Mouse (Mus musculus): ENCODE results near the gene Dab2ip. TPM values are rescaled to one million over a fixed set of nuclear protein-coding genes. Genes with fewer than 3 reads are reported as not detected.

Dab2ip gene
- polyA plus RNA-seq, 1 experiment from 2014 or later, result 41.3 TPM

DNA sequence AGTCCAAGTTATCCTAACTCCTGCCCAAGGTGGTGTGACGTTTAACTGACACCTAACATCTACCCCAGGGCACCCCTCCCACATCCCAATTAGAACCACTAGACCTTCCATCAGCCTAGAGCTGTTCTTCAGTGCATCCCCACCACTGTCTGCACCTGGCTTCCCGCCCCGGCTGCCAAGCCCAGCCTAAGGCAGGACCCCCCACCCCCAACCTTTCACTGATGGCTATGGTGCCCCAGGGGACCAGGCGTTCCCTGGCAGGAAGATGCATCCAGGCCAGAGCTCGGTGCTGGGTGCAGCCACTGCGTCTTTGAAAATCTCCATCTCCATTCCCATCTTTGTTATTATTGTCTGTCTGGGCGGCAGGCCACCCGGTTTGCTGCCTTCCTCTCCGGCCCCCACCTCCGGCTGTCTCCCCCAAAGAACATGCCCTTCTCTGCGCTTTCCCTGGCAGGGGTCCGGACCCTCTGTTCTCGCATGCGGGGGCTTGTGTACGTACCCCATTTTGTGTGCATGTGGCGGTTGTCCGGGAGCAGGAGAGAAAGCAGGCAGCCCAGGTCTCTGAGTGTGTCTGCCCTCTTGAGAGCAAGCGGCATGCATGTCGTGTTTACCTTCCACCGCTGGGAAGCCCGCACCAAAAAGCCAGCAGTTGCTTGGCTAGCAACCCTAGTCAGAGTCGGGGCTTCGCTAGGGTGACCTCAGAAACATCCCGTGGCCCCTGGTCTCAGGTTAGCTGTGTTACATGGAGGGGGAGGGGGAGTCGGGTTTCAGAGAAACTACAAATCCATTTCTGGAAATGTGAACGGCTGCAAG, 104.9 kb downstream of the Dab2ip start:
- TF ChIP-seq CTCF (IDR thresholded peaks at IDR 0.05; ENCODE audit: low read depth), result peak; percentile 39
- peaks cover 7% of the 10 kb centered on the region; the same call in 1 of the 2 replicates for H3K36me3 ChIP-seq (ENCODE audit: control insufficient read depth, insufficient read depth)

GRCm38 (mm10) chr2:35667746-35668145, 109.7 kb downstream of the Dab2ip start:
- Histone ChIP-seq H3K27me3 (replicated peaks; ENCODE audit: control insufficient read depth, insufficient read depth, low read length) (no peaks in the 10 kb centered on the region), H3K4me1 (replicated peaks; ENCODE audit: control insufficient read depth, insufficient read depth, low read length) (peaks cover 2% of the 10 kb centered on the region; the same call in 1 of the 2 replicates), H3K9me3 (ENCODE audit: control insufficient read depth) (no peaks in the 10 kb centered on the region), H3K4me3 (ENCODE audit: low read depth, low read length) (no peak overlapping the region), H3K36me3 (ENCODE audit: control insufficient read depth, insufficient read depth) (peaks cover 15% of the 10 kb centered on the region; the same call in 1 of the 2 replicates), H3K27ac (ENCODE audit: low read depth, low read length) (no peak overlapping the region), H3K4me2 (replicated peaks; ENCODE audit: low read depth) (no peak overlapping the region), H3K9ac (ENCODE audit: low read depth, low read length) (no peak overlapping the region)
- no peak for TF ChIP-seq CTCF (IDR thresholded peaks at IDR 0.05; ENCODE audit: low read depth)
- WGBS, result 82% methylated on average over 8 of the region's 8 CpGs
- ATAC-seq, result no peak

More for the DNA sequence above, 104.9 kb downstream of the Dab2ip start:
- Histone ChIP-seq H3K4me2 (replicated peaks; ENCODE audit: low read depth) (peak overlapping the region; percentile 97), H3K4me1 (replicated peaks; ENCODE audit: control insufficient read depth, insufficient read depth, low read length) (peaks cover 12% of the 10 kb centered on the region), H3K27ac (ENCODE audit: low read depth, low read length) (no peak overlapping the region), H3K9ac (ENCODE audit: low read depth, low read length) (peak overlapping the region; percentile 26; the same call in 1 of the 2 replicates), H3K4me3 (ENCODE audit: low read depth, low read length) (peak overlapping the region; percentile 76), H3K9me3 (ENCODE audit: control insufficient read depth) (no peaks in the 10 kb centered on the region), H3K27me3 (replicated peaks; ENCODE audit: control insufficient read depth, insufficient read depth, low read length) (no peaks in the 10 kb centered on the region)
- ATAC-seq, result no peak
- WGBS, result 33% methylated on average over 26 of the region's 26 CpGs

DNA sequence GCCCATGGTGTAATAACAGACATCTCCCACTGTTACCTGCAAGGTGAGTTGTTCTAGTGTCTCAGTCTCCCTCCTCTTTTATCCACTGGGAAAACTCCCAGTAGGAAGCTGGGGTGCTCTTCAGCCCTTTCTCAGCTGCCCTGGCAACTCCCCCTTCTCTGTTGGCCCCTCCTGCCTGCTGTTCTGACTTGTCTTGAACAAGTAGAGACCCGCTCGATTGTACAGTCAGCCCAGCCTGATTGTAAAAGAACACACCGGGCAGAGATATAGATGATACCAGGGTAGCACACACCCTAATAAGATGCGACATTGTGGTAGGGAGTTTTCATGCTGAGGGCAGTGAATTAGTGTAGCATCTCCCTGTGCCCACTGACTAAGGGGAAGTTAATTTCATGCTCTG, 111.2 kb downstream of the Dab2ip start:
- H3K27ac ChIP-seq (ENCODE audit: low read depth, low read length), result peak overlapping the region; percentile 15; the same call in 1 of the 2 replicates
- 36% methylated on average over 4 of the region's 4 CpGs for WGBS
- H3K4me1 ChIP-seq (replicated peaks; ENCODE audit: control insufficient read depth, insufficient read depth, low read length), result peaks cover 6% of the 10 kb centered on the region; the same call in 1 of the 2 replicates
- H3K27me3 ChIP-seq (replicated peaks; ENCODE audit: control insufficient read depth, insufficient read depth, low read length), result no peaks in the 10 kb centered on the region
- no peak for ATAC-seq
- H3K36me3 ChIP-seq (ENCODE audit: control insufficient read depth, insufficient read depth), result peaks cover 15% of the 10 kb centered on the region; the same call in 1 of the 2 replicates
- no peak overlapping the region for H3K4me3 ChIP-seq (ENCODE audit: low read depth, low read length)
- no peaks in the 10 kb centered on the region for H3K9me3 ChIP-seq (ENCODE audit: control insufficient read depth)
- no peak overlapping the region for H3K4me2 ChIP-seq (replicated peaks; ENCODE audit: low read depth)
- H3K9ac ChIP-seq (ENCODE audit: low read depth, low read length), result no peak overlapping the region
- no peak for TF ChIP-seq CTCF (IDR thresholded peaks at IDR 0.05; ENCODE audit: low read depth)

- Histone ChIP-seq H3K4me3 (ENCODE audit: low read depth, low read length) (no peak overlapping the region), H3K4me2 (replicated peaks; ENCODE audit: low read depth) (no peak overlapping the region), H3K36me3 (ENCODE audit: control insufficient read depth, insufficient read depth) (peaks cover 15% of the 10 kb centered on the region; the same call in 1 of the 2 replicates), H3K4me1 (replicated peaks; ENCODE audit: control insufficient read depth, insufficient read depth, low read length) (peaks cover 6% of the 10 kb centered on the region; the same call in 1 of the 2 replicates), H3K9me3 (ENCODE audit: control insufficient read depth) (no peaks in the 10 kb centered on the region), H3K27ac (ENCODE audit: low read depth, low read length) (no peak overlapping the region), H3K9ac (ENCODE audit: low read depth, low read length) (no peak overlapping the region), H3K27me3 (replicated peaks; ENCODE audit: control insufficient read depth, insufficient read depth, low read length) (no peaks in the 10 kb centered on the region)
- WGBS, result 64% methylated on average over 4 of the region's 4 CpGs
- no peak for TF ChIP-seq CTCF (IDR thresholded peaks at IDR 0.05; ENCODE audit: low read depth)
- ATAC-seq, result no peak
Measured at GRCm38 (mm10) chr2:35669748-35670147, 111.7 kb downstream of the Dab2ip start.

GRCm38 (mm10) chr2:35670300-35670699, 112.2 kb downstream of the Dab2ip start:
- ATAC-seq, result no peak
- Histone ChIP-seq H3K4me1 (replicated peaks; ENCODE audit: control insufficient read depth, insufficient read depth, low read length) (peaks cover 10% of the 10 kb centered on the region; the same call in 1 of the 2 replicates), H3K27ac (ENCODE audit: low read depth, low read length) (no peak overlapping the region), H3K36me3 (ENCODE audit: control insufficient read depth, insufficient read depth) (peaks cover 15% of the 10 kb centered on the region; the same call in 1 of the 2 replicates), H3K9me3 (ENCODE audit: control insufficient read depth) (no peaks in the 10 kb centered on the region), H3K27me3 (replicated peaks; ENCODE audit: control insufficient read depth, insufficient read depth, low read length) (no peaks in the 10 kb centered on the region), H3K4me2 (replicated peaks; ENCODE audit: low read depth) (no peak overlapping the region), H3K9ac (ENCODE audit: low read depth, low read length) (no peak overlapping the region), H3K4me3 (ENCODE audit: low read depth, low read length) (no peak overlapping the region)
- TF ChIP-seq CTCF (IDR thresholded peaks at IDR 0.05; ENCODE audit: low read depth), result no peak
- WGBS, result 83% methylated on average over 9 of the region's 9 CpGs

DNA sequence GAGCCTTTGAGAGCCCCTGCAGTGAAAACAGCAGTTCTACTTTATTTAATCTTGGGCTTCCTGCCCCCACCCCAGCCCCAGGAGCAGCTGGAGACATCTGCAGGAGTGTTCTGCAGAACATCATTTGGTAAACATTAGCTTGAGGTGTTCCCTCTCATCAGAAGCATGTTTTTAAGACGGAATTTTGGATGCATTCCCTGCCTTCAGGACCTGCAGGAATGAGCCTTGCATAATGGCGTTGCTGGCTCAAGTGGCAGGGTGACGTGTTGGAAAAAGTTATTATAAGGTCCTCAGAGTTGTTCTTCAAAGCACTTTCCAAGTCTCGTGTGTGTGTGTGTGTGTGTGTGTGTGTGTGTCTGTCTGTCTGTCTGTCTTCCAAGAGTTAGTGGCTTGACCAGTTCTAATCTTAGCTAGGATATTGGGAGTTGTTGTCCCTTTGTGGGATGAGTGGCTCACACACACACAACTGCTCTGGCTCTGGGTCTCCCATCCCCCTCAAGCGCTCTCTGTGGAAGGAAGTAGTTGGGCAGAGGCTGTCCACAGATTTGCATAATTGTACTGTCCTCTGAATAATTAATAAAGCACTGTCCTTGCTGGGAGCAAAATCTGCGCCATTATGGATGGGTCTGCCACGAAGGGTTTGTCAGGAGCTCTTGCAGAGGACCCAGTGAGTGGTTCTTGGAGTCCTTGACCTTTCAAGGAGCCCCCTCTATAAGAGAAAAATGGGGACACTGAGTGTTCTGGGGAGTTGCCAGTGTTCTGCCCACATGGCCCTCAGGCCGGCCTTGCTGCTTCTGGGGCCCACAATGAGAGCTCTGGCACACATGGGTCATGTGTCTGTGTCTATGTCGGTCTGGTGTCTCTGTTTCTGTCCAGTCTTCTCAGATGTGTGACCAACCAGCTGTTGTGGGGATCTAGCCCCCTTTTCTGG, 114.2 kb downstream of the Dab2ip start:
- no peak for ATAC-seq
- Histone ChIP-seq H3K4me3 (ENCODE audit: low read depth, low read length) (no peak overlapping the region), H3K9ac (ENCODE audit: low read depth, low read length) (no peak overlapping the region), H3K27ac (ENCODE audit: low read depth, low read length) (no peak overlapping the region), H3K4me2 (replicated peaks; ENCODE audit: low read depth) (no peak overlapping the region), H3K36me3 (ENCODE audit: control insufficient read depth, insufficient read depth) (0 out of 2 replicates have a peak, but pooled peaks cover 14% of the 10 kb centered on the region), H3K9me3 (ENCODE audit: control insufficient read depth) (no peaks in the 10 kb centered on the region), H3K27me3 (replicated peaks; ENCODE audit: control insufficient read depth, insufficient read depth, low read length) (no peaks in the 10 kb centered on the region), H3K4me1 (replicated peaks; ENCODE audit: control insufficient read depth, insufficient read depth, low read length) (peaks cover 22% of the 10 kb centered on the region)
- TF ChIP-seq CTCF (IDR thresholded peaks at IDR 0.05; ENCODE audit: low read depth), result no peak
- WGBS, result 60% methylated on average over 9 of the region's 9 CpGs
